Mouse (Mus musculus) 3134 (cell line): ENCODE results near the gene Mrpl2.

Experiments
- DNase-seq: peaks from one replicate; pipeline ENCODE4 v3.0.0-alpha.2; 2011; ENCODE audit warnings: low spot score; ENCODE audit not compliant: insufficient read length; ENCODE audit errors: extremely low read depth

The Mrpl2 gene

GRCm38 (mm10) chr17:46624598-46624997 is 21.4 kb upstream of the Mrpl2 start:
- DNase-seq: no peak

DNA sequence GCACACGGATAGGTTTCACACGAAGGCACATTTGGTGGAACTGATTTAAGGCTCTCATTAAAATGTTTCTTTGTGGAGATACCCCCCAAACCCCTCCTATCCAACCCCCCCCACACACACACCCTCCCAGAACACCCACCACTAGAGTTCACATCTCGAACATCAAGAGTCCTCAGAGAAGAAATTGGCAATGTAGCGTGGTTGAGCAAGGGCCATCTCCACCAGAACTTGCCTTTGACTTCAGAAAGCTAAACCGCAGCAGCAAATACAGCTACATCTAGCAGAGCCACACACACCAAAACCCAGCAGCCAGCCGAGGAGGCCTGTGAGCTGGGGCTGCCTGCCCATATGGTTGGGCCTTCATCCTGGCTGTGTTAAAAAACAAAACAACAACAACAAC is 18.6 kb upstream of the Mrpl2 start:
- DNase-seq: no peak

DNA sequence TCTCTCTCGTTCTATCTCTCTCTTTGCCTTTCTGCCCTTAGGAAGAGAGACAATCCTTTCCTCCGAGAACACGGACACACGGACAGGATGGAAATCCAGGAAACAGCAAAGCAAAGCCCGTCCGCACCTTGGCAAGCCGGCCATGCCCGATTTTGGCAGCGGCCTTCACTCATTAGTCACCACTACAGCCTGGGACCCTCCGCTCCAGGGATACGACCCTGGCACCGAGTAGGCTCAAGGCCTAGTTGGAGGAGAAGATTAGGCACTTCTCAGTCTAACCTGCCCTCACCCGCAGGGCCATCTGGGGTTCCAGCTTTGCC is 17.6 kb upstream of the Mrpl2 start:
- no peak for DNase-seq

- DNase-seq: peak; percentile 75
These were observed 17.0 kb upstream of the Mrpl2 start, which contains the start of gene Ptk7 for GRCm38 (mm10) chr17:46628791-46629684. Gene Ptk7, minus strand, starts transcription at chr17:46629504.

DNA sequence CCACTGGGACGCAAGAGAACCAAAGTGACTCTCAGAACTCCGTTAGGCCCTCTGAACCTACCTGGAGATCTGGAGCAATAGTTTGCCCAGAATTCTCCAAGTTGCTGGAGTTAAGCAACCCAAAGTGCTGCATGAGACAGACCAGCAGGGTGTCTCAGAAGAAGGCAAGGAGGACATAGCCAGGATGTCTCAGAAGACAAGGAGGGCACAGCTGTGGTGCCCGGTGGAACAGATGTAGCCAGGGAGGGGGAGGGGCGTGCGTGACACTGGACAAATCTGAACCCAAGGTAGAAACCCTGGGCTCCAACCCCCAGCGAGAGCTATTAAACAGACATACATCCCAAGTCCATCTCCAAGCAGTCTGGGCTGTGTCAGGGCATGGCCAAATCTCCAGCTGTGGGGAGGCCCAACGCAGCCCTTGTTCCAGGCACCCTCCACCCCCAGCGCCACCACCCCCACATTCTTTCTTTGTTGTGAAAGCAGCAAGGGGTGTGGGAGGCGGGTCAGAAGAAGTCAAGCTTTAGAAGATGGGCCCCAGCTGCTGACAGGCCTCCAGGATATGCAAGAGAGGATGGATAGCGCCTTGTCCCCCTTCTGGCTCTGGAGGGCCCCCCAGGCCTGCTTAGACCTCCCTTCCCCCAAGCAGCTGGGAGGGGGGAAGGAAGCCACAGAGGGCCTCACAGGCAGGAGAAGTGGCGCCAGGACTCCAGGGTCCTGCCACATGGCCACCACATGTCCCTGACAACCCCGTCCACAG is 16.2 kb upstream of the Mrpl2 start:
- peak; percentile 57 for DNase-seq

- peak; percentile 42 for DNase-seq
These were observed 9.1 kb upstream of the Mrpl2 start for GRCm38 (mm10) chr17:46636831-46637523.

GRCm38 (mm10) chr17:46639929-46640328 is 6.1 kb upstream of the Mrpl2 start:
- no peak for DNase-seq

- no peak for DNase-seq
These were observed 4.0 kb upstream of the Mrpl2 start for GRCm38 (mm10) chr17:46642060-46642459.

DNA sequence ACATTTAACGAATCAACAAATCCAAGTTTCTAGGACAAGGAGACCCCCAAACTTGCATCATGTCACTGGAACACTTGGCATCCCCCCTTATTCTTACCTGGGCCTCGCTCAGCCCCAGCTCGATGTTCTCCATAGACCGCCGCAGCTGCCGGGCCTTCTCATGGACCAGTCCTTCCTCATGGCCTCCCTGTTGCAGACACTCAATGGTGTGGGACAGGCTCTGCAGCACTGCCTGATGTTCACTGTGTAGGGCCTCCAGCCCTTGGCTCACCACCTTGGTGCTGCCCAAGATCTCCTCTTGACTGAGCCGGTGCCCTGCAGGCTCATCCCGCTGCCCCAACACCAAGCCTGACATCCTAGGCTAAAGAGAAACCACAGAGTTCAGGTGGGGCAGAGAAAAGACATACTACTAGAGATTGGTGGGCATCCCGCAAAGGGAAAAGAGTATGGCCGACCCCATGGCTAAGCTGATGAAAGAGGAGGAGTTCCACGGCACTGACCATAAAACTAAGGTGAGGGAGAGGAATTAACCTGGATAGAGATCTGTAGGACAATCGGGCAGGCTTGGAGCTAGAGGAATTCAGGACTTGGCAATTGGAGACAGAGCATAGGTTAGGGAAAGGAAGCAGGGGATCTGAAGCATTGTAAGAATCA is 1.8 kb upstream of the Mrpl2 start:
- no peak for DNase-seq

- DNase-seq: peak; percentile 62
These were observed 1.0 kb upstream of the Mrpl2 start for GRCm38 (mm10) chr17:46644916-46645475.

GRCm38 (mm10) chr17:46646322-46646662 is 263 bp downstream of the Mrpl2 start:
- DNase-seq: no peak

DNA sequence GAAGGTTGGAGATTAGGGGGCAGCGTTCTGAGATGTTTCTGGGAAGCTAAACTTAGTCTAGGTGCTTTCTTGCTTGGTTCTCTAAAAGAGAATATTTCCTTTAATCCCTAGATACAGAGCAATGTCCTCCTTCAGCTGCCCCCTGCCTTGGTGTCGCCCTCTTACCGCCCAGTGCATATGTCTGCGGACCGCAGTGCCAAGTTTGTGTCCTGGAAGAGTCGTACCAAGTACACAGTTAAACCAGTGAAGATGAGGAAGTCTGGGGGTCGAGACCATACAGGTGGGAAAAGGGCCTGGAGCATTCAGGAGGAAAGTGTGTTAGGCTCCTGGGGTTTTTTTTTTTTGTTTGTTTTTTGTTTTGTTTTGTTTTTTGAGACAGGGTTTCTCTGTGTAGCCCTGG is 1.2 kb downstream of the Mrpl2 start:
- DNase-seq: no peak

DNA sequence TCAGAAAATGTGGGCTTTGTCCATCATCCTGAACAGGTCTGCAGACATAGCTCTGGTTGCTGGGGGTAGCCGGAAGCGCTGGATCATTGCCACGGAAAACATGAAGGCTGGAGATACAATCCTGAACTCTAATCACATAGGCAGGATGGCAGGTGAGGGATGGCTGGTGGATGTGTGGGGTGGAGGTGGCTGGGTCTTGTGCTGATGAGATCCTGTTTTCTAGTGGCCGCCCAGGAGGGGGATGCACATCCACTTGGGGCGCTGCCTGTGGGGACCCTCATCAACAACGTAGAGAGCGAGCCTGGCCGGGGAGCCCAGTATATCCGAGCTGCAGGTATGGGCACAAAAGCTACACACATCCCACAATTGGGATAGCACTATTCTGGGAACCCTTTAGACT is 2.4 kb downstream of the Mrpl2 start:
- DNase-seq: no peak

- DNase-seq: no peak
These were observed 3.8 kb downstream of the Mrpl2 start for GRCm38 (mm10) chr17:46649811-46650210.

GRCm38 (mm10) chr17:46650232-46651031 is 4.4 kb downstream of the Mrpl2 start, which contains the start of gene Cul7:
Gene Cul7, plus strand, starts transcription at chr17:46650337.
- DNase-seq: peak; percentile 80

DNA sequence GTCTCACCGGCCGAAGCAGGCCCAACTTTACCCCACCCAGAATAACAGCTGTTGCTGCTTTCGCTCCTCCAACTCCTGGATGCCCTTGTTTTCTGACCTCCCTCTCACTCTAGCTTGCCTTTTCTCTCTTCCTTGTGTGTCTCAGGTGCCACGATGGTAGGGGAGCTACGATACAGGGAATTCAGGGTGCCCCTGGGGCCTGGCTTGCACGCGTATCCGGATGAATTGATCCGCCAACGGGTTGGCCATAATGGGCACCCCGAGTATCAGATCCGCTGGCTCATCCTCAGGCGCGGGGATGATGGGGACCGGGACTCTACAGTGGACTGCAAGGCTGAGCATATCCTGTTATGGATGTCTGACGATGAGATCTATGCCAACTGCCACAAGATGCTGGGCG is 5.3 kb downstream of the Mrpl2 start:
- no peak for DNase-seq

DNA sequence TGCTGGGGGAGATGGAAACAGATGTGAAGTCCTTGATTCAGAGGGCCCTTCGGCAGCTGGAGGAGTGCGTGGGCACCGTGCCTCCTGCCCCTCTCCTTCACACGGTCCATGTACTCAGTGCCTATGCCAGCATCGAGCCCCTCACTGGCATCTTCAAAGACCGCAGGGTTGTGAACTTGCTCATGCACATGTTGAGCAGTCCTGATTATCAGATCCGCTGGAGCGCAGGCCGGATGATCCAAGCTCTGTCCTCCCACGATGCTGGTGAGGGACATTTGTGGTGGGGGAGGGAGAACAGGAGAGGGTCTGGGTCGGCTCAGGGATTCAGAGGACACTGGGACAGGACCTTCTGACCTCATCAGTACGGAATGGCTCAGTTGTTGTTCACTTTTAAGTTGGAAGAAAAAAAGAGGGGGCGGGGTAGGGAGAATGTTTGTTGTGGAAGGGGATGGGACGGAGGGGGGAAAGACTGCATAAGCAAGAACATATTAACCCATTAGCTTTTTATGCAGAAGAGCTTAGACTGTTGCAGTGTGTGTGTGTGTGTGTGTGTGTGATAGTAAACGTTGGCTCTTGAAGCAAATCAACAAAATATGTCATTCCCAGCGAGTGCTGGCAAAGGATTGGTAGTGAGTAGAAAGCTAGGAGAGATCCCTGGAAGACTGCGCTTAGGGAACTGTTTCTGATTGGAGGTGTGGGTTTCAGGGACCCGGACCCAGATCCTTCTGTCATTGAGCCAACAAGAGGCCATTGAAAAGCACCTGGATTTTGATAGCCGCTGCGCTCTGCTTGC is 5.9 kb downstream of the Mrpl2 start:
- DNase-seq: no peak

- no peak for DNase-seq
These were observed 10.0 kb downstream of the Mrpl2 start for GRCm38 (mm10) chr17:46656054-46656453.

DNA sequence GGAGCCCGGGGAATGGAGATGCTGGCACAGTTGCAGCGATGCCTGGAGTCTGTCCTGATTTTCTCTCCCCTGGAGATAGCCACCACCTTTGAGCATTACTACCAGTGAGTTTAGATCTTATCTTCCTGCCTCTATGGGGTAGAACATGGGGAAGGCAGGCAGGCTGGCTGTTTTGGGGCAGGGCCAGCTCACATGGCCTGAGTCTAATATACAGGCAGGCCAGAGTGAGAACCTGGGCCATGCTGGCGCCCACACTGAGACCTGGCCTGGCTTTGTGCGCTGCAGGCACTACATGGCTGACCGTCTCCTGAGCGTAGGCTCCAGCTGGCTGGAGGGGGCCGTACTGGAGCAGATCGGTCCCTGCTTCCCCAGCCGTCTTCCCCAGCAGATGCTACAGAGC is 15.3 kb downstream of the Mrpl2 start:
- no peak for DNase-seq
